Mouse (Mus musculus): Measurements from ENCODE around the gene Abca1.

GRCm38 (mm10) chr4:53137087-53137486, 22.6 kb downstream of the Abca1 start:
- no peak for TF ChIP-seq CHD2 (IDR thresholded peaks at IDR 0.05; ENCODE audit: low read depth, low read length)
- peak; percentile 23; the same call in 1 of the 2 replicates for TF ChIP-seq ZNF384 (IDR thresholded peaks at IDR 0.05; ENCODE audit: low read depth, low read length)
- no peak for TF ChIP-seq HCFC1 (IDR thresholded peaks at IDR 0.05; ENCODE audit: borderline replicate concordance, insufficient read depth, low read length)
- no peak for TF ChIP-seq ZC3H11A (IDR thresholded peaks at IDR 0.05; ENCODE audit: borderline replicate concordance, low read depth, low read length)

All from ES-E14 (cell line).